Mouse (Mus musculus) urinary bladder, adult 2 months (tissue): Measurements from ENCODE around the gene Fcer2a. TPM values are rescaled to one million over a fixed set of nuclear protein-coding genes. Genes with fewer than 3 reads are reported as not detected.

Source experiments
- DNase-seq: peaks from one replicate; pipeline ENCODE4 v3.0.0; 2022; ENCODE audit warnings: low spot score
- polyA plus RNA-seq: library from polyadenylated mRNA; depleted of rRNA; stranded (reverse); fragments of >200 nt; gene quantifications from 2 replicates; pipeline ENCODE4 v1.2.3, GENCODE M21; 2012; rRNA removed

Gene Fcer2a
- 0.12 and 0.13 TPM in 2 replicates for polyA plus RNA-seq

DNA sequence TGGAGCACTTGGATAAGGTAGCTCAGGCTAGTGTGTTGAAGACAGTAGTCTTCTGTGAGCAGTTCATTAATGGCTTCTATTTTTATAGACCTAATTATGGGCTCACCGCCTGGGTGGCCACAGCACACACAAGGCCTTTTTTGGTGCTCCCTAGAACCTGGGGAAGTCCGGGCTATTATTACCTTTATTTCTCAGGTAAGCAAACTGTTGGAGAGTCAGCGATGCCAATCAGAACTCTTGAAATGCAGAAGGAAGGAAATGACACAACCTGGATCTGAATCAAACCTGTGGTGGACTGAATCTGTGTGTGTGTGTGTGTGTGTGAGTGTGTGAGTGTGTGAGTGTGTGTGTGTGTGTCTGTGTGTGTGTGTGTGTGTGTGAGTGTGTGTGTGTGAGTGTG, at the start of gene Fcer2a:
Gene Fcer2a, minus strand, starts transcription at position 55 of the 400 bp plus-strand sequence.
- no peak for DNase-seq

DNA sequence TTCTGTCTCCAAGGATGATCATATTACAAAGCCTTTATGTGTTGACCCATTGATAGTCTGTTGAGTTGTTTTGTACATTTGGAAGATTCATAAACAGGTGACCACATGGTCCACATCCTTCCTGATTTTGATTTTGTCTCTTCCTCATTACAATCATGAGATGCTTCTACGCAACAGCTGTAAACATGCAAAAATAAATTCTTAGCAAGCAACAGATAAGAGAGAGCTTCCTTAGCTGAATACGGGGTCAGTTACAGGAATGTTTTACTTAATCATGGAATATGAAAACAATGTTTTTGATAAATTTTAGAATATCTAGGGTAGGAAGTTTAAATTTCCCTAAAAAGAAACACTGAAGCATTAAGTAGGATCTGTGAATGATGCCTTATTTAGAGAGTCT, 43.0 kb upstream of the Fcer2a start:
- no peak for DNase-seq

DNA sequence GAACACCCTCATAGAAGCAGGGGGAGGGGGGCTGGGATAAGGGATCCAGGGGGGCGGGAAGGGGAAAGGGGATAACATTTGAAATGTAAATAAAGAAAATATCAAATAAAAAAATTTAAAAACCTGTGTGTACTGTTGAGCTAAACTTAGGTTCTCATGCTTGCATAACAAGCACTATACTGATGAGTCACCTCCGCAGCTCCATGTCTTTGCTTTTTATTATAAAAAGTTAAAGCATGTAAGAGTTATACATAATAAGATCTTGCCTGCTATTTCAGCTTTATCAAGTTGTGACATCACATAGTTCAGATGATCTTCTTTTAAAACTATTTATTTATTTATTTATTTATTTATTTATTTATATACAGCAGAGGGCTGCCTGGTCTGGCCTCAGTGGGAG, 41.6 kb upstream of the Fcer2a start:
- DNase-seq: no peak

DNA sequence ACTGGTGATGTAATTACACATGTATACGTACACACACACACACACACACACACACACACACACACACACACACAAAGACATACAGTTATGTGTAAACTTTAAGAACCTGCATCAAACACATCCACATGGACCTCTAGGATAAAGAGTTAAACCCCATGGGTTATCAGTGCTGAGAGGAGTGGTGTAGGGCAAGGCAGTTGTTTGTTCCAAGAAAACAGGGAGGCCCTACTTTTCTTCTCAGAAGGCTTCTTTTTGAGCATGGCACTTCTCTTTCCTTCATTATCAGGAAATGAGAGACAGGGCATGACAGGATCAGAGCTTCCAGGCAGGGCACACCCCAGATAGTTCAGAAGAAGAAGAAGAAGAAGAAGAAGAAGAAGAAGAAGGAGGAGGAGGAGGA, 40.1 kb upstream of the Fcer2a start:
- DNase-seq: no peak

DNA sequence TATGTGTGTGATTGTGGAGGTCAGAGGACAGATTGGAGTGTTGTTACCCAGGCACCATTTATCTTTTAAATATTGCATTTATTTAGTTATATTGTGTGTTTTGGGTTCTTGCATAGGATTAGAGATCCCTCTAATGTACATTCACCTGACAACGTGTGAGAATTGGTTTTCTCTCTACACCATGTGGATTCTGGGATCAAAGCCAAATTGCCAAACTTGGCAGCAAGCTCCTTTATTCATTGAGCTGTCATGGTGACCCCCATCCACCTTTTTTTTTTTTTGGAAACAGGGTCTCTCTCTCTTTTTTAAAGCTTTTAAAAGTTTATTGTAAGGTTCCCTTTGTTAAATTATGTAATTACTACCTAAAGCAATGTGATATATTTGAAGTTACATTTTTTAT, 27.1 kb upstream of the Fcer2a start:
- DNase-seq: no peak

DNA sequence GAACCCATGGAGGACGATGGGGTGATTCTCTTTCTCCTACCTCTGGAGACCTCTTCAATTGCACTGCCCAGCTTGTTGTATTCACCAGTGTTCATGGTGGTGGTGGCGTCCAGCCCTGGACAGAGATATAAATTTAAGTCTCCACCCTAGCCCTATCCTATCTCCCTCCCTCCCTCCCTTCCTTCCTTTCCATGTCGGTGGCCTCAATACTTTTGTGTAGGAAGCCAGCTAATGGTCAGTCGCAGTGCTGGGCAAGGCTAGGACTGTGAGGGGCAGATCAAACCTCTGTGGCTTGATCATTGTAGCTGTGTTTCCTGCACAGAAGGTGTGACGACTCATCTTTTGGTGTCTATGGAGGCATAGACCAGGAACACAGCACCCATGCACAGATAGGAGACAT, 26.6 kb upstream of the Fcer2a start, which contains the start of gene Clec4g:
Gene Clec4g, minus strand, starts transcription at position 101 of the 400 bp plus-strand sequence.
- DNase-seq: no peak

DNA sequence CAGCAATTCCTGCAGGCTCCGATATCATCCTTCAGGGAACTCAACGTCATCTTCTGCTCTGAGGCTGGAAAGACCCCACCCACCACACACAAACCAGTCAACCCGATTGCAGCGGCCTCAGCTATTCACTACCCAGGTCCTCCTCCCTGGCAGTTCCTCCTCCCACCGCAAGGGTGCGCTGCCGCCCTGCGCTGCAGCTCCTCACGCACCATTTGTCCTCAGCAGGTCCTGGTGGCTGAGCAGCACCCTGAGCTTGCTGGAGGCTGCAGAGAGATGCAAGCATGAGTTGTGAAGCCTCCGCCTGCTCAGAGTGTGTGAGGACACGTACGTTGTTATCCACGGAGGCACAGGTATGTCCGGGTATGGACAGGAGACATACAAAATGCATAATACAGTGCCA, 24.6 kb upstream of the Fcer2a start:
- DNase-seq: peak; percentile 49

DNA sequence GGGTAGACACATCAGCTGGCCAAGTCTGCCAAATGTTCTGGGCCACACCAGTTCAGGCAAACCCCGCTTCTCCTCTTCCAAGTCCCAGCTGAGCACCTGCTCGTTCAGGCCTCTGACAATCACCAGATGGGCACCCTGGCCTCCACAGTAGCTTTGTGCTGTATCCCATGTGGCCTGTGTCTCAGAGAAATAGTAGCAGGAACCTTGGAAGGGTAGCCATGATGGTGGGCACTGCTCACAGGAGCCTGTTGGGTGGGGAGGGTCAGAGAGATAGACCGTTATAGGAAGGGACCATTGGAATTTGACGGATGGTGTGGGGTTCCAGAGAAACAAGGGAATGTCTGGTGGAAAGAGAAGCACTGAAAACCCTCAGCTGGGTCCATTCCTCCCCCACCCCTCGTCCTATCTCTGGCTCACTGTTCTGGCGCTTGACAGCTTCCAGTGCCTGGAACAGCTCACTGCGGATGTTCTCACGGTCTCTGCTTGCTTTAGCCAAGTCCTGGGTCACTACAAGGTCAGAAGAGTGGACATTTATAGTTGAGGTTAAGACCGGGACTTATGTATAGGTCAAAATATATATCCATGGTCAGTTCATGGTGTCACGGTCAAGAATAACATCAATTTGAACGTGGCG, 23.5 kb upstream of the Fcer2a start:
- no peak for DNase-seq

DNA sequence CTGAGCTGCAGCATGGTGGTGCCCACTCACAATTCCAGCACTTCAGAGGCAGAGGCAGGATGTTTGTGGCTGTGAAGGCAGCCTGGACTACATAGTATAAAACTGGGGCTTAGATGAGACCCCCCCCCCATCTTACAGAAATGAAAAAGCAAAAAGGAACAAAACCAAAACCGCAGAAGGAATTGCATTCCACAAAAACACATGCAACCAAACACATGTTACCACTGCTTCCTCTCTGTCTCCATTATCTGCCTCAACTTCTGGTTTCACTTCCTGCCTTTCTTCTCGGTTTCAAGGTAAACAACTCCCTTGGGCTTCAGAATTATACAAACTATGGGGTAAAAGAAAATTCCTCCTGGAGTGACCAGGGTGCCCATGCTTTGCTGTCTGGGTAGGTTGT, 17.7 kb upstream of the Fcer2a start:
- no peak for DNase-seq

DNA sequence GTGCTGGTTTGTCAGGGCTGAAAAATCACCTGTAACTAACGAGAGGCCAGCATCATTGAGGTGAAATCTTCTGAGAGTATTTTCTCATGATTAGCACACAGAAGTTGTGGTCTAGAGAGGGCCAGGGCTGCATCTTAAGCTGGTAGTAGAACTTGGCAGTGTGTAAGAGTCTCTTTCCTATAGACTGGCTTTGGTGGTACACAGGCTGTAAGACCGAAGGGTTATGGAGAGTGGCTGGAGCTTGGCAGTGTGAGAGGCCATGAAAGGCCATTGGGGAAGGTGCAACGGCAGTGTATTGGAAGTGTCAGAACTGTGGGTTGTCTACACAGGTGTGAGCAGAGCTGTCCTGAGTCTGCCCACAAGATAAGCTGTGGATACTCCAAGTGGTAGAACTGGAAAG, 16.3 kb upstream of the Fcer2a start:
- no peak for DNase-seq

DNA sequence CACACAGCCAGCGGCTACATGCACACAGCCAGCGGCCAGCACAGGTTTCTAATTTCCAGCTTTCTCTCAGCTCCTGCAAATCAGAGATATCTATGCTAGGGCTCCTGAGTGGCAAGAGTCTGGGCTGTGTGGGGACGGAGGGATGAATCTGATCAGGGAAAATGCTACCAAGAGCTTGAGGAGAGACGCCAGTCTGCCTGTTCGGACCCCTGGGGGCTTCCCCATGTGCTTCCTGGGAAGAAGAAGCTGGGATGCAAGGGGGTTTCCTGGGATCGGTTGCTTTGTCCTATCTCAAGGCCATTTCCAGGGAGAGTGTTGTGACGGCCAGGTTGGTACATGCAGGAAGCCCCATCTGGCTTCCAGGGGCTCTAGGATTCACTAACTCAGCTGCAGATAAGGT, 13.6 kb upstream of the Fcer2a start:
- no peak for DNase-seq

DNA sequence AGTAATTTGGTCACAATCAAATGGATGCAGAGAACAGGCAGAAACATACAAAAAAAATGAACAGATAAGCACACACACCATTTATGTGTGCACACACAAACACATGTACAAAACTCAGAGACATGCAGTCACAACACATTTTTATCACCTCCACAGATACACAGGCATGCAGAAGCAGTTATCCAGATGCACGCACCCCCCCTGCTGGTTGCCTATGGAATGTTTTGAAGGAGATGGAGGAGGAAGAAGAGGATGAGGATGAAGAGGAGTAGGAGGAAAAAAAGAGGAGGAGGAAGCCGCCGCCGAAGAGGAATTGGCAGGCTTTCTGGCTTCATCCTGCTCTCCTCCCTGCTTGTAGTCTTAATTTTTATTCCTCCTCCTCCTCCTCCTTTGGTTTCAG, 11.7 kb upstream of the Fcer2a start:
- DNase-seq: no peak

DNA sequence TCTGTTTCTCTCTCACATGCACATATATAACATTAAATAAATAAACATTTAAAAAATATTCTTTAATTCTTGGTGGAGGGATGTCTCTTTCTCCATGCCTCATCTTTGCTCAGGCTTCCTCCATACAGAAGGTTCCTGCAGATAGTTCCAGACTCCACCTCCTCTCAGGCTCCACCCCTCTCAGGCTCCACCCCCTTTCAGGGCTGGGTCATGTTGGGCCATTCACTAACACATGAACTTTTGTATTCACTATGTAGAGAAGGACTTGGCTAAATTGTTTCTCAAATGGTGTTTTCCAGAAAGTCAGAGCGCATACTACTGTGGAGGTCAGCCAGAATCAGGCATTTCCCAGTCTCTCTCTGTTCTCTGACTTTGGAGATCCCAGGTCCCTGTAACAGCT, 7.5 kb upstream of the Fcer2a start:
- DNase-seq: no peak

DNA sequence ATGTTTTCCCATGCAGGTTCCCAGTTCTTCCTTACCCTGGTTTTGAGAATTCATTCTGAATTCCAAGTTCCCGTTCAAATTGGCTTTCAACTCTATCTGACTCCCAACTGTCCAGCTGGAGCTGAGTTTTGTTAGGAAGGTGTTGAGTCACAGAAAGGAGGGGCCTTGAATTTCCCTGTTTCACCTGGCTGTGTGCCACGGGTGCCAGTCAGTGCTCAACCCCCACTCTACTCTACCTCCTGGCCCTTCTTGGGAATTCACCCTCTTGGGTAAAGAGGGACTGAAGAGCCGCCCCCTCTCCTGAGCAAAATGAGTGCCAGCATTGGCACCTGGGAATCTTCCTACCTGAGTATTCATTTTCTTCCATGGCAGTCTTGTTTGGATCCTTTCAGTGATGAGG, 3.2 kb downstream of the Fcer2a start:
- DNase-seq: no peak

DNA sequence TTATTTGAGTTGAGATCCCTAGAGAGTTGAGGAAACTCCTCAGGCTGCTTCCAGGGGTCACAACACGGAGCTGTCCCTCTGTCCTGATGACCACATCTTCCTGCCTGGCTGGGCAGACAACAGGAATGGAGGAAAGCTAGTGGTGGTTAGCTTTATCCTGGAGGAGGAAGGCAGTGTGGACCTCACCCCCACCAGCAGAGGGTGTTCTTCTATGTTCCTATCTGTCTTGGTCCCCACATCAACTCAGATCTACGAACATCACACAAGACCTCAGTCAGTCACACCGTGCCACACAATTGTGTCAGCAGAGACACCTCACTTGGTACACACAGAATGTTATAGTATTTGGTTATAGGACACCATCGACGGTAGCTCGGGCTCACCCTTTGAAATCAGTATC, 6.4 kb downstream of the Fcer2a start:
- no peak for DNase-seq

DNA sequence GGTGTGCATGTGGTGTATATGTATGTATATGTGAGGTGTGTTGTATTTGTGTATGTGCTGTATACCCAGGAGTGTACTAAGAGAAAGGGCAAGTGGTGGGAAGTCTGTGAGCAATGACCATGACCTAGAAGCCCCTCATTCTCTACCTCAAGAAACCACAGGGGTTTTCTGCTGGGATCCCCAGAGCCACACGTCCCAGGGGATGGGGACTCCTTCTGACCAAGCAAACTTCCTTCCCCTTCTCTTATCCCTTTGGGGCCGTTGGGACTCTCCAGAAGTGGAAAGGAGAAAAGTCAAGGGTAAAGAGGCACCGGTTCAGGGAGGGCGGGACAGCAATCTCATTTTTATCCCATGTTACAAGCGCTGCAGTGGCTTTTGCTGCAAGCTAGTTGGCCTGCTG, 8.6 kb downstream of the Fcer2a start:
- no peak for DNase-seq

DNA sequence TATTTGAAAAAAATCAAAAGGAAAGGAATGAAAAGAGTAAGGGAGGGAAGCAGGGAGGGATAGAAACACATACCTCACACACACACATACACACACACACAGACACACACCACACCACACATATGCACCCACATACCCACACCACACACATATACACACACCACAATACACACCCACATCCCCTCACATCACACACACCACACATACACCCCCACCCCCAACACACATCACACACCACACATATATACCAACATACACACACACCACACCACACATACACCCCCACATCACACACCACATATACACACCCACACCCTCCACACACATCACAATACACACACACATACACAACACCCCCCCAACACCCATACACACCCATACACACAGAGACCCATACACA, 9.4 kb downstream of the Fcer2a start:
- no peak for DNase-seq

DNA sequence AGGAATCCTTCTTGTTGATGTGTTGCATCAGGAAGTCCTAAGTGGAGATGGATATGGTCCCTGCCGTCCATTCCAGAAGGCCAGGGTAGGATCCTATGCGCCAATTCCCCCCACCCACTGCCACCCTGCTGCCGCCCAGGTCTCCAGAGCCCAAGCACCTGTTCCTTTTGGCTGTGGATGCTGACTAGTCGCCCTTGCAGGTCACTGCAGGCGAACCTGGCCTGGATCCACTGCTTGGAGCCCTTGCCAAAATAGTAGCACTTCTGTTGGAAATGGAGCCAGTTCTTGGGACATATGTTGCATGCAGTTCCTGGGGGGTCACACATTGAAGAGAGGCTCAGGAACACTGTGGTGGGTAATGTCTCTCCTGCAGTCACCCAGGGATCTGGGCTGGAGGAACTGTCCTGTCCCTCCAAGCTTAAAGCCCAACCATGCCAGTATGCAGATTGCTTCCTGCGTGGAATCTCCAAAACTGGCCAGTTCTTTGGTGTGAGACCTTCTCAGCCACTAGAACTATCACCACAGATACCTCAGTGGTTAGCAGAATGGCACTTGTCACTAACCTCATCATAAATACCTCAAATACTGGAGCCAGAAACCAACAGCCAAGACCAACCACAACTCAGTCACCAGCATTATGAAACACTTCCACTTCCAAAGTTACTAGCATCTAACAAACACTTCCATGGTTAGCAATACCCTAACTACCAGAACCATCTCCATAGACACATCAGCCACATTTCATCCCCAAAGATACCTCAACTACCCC, 10.4 kb downstream of the Fcer2a start:
- no peak for DNase-seq

DNA sequence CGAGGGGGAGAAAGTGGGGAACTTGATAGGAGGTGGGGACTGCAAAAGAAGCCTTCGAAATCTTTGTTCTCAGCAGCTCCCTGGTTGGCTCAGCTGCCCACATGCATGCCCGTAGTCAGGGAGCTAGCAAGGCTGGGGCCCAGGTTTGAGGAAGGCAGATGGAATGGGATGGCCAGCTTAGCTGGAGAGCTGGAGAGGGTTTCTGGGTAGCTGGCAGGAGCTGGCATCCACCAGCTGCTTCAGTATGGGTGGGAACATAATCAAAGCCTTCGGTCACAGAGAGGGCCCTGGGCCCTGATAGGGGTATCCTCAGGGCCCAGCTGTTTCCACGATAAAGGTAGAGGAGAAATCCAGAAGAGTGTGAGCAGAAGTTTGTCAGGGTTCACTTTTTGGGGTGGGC, 11.5 kb downstream of the Fcer2a start:
- no peak for DNase-seq

DNA sequence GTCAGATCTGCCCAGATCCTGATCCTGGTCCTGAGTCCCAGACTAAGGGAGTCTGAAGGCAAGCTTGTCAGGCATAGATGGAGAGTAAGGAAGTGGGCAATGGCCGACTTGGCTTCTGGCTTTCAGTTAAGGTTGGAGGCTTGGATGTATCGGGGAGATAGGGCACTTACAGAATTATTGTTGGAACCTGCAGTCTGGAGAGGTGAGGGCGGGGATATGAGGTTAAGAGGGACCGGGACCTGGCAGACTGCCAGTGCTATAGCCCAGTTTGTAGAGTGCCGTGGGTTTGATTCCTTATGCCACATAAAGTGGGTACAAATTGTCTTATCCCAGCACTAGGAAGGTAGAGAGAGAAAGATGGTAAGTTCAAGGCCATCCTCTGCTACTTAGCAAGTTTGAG, 14.3 kb downstream of the Fcer2a start:
- DNase-seq: no peak

DNA sequence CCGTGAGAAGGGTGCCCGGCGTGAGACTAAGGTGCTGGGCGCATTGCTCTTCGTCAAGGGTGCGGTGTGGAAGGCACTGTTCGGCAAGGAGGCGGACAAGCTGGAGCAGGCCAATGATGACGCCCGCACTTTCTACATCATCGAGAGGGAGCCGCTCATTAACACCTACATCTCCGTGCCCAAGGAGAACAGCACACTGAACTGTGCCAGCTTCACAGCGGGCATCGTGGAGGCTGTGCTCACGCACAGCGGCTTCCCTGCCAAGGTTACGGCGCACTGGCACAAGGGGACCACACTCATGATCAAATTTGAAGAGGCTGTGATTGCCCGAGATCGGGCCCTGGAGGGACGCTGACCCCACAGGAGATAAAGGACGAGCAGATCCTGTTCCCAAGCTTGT, 14.7 kb downstream of the Fcer2a start:
- no peak for DNase-seq

DNA sequence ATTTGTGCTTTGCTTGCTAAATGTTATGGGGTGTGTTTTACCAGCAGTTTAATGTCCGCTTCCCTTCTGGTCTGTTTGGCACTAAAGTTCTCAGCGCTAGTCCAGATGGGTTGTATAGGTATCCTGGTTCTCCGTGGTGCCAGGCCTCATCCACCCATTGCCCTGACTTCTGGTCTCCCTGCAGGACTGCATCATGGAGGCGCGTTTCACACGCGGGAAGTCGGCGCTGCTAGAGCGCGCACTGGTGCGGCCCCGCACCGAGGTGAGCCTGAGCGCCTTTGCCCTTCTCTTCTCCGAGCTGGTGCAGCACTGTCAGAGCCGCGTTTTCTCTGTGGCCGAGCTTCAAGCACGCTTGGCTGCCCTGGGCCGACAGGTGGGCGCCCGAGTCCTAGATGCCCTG, 15.1 kb downstream of the Fcer2a start:
- no peak for DNase-seq

DNA sequence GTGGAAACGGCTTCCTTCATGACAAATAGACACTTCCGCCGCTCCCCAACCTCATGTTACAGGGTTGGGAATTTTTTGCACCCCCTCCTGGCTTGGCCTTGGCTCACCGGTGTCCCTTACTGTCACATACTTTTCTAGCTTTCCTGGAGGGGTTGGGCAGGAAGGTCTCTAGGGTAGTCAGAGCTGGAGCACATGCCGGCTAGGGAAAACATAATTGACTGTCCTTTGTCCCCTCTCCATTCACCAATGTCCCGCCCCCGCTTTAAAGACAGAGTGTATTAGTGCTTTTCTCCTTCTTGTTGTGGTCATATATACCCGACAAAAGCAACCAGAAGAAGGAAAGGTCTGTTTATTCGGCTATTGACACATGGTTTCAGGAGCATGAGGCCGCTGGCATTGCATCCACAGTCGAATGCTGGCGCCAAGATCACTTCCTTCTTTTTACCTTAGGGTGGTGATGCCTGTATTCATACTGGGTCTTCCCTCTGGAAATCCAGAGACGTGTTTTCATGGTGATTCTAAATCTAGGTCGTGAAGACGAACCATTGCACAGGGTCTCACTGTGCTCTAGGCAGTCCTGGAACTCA, 16.9 kb downstream of the Fcer2a start:
- no peak for DNase-seq
